Mouse (Mus musculus): Measurements from ENCODE around the gene Vps37b. TPM values are rescaled to one million over a fixed set of nuclear protein-coding genes. Genes with fewer than 3 reads are reported as not detected.
"Not testable (repeated sequence)": the region's sequence is repeated elsewhere in the genome, so short reads cannot be mapped to it uniquely, and the experiment has no call there.

The Vps37b gene
- 100 to 1,000 TPM in 1 of 2 experiments, 10 to 100 TPM in 1; 93.1 to 188 TPM for total RNA-seq (2021)
- long read RNA-seq, experiment 1, transcript Vps37b-201 (4 exons, 2,522 nt), result major isoform, 193 of 278 reads
- long read RNA-seq, experiment 1, partial matches to known transcripts, result 2 of 278 reads
- long read RNA-seq, experiment 1, other reads (novel, unspliced or antisense), result 83 of 278 reads
- long read RNA-seq, experiment 2, transcript Vps37b-201 (4 exons, 2,522 nt), result major isoform, 66 of 106 reads
- long read RNA-seq, experiment 2, partial matches to known transcripts, result 0 of 106 reads
- long read RNA-seq, experiment 2, other reads (novel, unspliced or antisense), result 40 of 106 reads

GRCm38 (mm10) chr5:124032001-124032508 lies at the start of gene Vps37b:
TSS of gene Vps37b (minus strand) at chr5:124032270.
- peak; percentile 94 for DNase-seq

GRCm38 (mm10) chr5:124079880-124080279 lies 47.8 kb upstream of the Vps37b start:
- DNase-seq, result no peak

GRCm38 (mm10) chr5:124078794-124079416 lies 46.8 kb upstream of the Vps37b start:
- no peak for DNase-seq

- DNase-seq, result no peak
Measured at GRCm38 (mm10) chr5:124077856-124078460, 45.9 kb upstream of the Vps37b start.

- no peak for DNase-seq
Measured at GRCm38 (mm10) chr5:124077241-124077640, 45.2 kb upstream of the Vps37b start.

- DNase-seq, result no peak
Measured at GRCm38 (mm10) chr5:124076559-124076958, 44.5 kb upstream of the Vps37b start.

DNA sequence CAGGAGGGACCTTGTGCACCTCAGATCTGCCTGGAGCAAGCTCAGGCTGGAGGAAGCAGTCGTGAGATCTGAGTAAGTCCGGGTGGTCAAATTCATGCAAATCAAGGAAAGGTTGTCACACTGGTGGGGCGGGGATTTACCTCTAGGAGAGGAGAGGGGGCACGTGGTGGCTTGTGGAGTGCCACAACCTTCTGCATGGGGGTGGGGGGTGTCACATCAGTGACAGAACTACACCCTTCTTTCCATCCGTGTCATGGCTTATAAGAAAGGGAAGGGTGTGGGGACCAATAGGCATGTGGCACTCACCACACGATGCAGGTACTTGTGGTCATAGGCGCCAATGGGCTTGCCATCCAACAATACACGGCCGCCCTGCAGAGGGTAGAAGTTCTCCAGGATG lies 43.6 kb upstream of the Vps37b start:
- no peak for DNase-seq

DNA sequence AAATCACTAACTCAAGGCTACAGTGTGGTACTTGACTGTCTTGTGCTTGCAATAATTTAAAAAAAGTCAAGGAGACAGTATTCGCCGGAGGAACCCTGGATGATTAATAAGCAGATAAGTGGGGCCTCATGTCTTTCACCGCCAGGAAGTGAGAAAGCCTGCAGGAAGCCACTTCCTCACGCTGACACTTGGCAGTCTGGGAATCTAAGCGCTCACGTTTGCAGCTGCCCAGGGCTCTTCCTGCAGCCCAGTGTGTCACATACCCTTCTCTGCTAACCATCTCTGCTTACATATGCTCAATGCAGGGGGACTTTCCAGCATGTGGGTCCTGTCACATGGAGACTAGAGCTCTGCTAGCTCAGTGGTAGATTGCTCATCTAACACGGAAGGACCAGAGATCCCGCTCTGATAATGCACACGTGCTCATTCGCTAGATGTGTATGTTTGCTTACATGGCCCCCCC lies 42.8 kb upstream of the Vps37b start:
- peak; percentile 44 to 50 for DNase-seq

DNA sequence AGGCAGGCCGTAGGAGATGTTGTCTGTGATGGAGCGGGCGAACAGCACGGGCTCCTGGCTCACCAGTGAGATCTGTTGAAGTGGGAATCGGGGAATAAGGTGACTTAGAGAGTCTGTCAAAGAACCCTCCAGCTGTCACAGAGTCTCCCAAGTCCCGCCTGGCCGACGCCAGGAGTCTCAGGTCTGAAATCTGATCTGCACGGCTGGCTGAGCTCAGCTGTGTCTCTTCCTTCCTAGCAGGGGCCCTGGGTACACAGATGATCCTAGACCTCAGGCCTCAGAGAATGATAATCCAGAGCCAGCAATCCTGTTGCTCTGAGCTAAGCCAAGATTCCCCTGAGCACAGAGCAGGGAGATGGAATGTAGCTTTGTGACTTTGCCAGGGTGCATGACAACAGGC lies 41.6 kb upstream of the Vps37b start:
- DNase-seq, result no peak

GRCm38 (mm10) chr5:124069657-124070056 lies 37.6 kb upstream of the Vps37b start:
- no peak for DNase-seq

DNA sequence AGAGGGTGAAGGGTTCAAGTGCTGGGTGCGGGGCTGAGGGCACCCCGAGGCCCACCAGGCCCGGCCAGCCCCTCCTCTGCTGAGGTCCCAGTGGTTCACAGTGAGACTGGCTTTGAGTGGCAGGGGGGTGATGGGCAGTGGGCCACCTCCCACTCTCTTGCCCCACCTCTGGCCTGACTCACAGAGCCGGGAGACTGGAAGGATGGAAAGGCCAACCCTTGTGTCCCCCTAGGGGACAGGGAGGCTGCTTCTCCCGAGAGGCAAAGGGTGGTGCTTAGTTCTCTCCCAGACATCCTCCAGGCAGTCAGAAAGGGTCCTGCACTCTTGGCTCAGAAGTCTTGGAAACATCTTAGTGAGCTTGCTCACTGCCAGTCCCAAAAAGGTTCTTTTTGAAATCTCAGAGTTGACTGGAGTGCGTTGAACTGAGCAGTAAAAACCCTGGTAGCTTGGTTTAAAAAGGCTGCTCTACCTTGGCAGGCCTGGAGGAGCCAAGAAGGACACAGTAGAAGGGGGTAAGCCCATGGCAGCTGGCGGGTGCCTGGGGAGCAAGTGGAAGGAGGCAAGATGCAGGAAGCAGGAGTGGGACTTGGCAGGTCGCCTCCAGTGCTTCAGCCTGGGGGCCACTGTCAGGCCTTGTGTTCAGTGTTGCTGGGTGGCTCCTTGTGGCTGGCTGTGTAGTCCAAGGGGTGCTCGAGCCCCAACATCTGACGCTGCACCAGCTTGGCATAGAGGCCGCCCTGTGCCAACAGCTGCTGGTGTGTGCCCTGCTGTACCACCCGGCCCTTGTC lies 30.2 kb upstream of the Vps37b start:
- DNase-seq, result no peak

GRCm38 (mm10) chr5:124059677-124060076 lies 27.6 kb upstream of the Vps37b start:
- DNase-seq, result peak in 1 of 2 experiments; percentile 36

GRCm38 (mm10) chr5:124058749-124059148 lies 26.7 kb upstream of the Vps37b start:
- no peak for DNase-seq

DNA sequence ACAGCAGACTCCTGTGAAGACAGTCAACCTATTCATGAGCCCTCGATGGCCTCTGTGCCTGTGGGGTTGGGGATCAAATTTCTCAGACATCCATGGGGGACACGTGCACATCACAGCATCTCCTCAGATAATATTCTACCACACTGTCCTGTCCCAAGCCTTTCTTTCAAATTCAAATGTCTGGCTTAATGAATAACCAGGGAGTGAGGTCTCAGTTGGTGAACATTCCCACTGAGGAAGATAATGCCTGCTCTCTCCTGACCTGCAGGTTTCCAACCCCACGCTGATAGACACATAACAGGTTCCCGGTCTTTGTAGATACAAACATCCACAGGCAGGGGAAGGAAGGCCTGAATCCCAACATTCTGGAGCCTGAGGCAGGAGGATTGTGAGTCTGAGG lies 24.9 kb upstream of the Vps37b start:
- DNase-seq, result no peak

DNA sequence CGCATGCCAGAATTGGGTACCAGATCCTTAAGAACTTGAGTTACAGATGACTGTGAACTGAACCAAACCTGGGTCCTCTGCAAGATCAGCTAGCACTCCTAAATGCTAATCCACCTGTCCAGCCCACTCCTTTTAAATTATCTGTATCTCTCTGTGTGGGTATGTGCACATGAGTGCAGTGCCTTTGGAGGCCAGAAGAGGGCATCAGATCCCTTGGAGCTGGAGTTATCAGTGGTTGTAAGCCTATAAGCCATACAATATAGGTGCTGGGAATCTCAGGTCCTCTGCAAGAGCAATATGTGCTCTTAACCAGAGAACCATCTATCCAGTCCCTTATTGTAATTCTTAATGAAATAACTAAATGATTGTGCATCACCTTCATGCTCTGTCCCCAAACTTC lies 24.1 kb upstream of the Vps37b start:
- DNase-seq, result no peak

DNA sequence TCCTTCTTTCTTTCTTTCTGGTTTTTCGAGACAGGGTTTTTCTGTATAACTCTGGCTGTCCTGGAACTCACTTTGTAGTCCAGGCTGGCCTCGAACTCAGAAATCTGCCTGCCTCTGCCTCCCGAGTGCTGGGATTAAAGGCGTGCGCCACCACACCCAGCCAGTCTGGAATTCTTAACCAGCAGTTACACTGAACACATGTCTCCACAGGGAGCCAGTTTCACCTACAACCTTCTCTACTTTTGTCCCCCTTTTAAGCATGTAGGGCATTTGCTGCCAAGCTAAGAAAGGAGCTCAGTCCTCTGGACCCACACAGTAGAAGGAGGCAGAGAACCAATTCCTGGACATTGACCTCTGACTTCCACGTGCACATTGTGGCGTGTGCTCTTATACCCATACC lies 20.6 kb upstream of the Vps37b start:
- DNase-seq, result not testable (repeated sequence)

- DNase-seq, result peak in 1 of 2 experiments; percentile 44
Measured at GRCm38 (mm10) chr5:124051899-124052491, 19.9 kb upstream of the Vps37b start.

DNA sequence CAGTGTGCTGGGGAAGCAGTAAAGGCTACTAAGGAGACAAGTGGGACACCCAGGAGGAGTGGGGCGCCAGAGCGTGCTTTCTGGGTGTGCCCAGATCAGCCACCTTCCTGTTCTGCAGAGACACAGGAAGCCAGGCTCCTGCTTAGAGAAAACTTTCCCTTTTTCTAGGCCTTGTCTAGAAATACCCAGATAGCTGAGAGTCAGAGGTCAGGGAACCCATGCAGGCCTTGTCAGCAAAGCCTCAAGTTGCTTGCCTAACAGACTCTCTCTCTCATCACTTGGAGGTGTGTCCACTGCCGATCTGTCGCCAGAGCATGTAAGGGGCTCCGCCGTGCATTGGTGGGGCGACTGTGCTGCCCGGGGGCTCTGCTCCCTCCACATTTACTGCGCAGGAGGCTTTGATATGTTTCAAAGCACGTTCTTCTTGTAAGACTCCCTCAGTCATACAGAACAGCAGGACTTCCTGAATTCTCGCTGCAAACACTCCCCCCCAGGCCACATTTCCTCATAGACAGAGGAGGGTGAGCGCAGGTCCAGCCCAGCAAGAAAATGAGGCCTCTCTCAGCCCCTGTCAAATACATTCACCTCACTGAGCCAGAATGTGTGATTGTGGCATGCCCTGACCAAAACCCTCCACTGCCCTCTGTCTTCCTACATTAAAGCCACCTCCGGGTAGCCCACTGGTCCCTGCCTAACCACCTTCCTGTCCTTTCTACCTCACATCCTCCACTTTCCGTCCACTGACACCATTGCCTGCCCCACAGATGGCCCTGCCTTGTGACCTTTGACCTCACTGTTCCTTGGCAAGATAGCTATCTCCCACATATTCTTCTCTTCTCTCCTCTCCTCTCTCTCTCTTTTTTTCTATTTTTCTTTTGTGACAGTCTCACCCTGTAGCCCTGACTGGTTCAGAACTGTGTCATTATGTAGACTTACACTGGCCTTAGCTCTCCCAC lies 18.3 kb upstream of the Vps37b start:
- peak in 1 of 2 experiments; percentile 38 for DNase-seq

- DNase-seq, result no peak
Measured at GRCm38 (mm10) chr5:124049249-124050045, 17.4 kb upstream of the Vps37b start.

All from adrenal gland, postnatal 36 days (tissue).